Mouse (Mus musculus) ES-Bruce4 (cell line): ENCODE data around the gene Relb.

Experiments used
- CTCF ChIP-seq: IDR thresholded peaks from one replicate; pipeline ENCODE4 v1.8.1; 2011; ENCODE audit warnings: low read depth, low read length
- POLR2A ChIP-seq: IDR thresholded peaks from one replicate; pipeline ENCODE4 v1.8.1; 2011; ENCODE audit warnings: low read length; ENCODE audit not compliant: insufficient read depth

DNA sequence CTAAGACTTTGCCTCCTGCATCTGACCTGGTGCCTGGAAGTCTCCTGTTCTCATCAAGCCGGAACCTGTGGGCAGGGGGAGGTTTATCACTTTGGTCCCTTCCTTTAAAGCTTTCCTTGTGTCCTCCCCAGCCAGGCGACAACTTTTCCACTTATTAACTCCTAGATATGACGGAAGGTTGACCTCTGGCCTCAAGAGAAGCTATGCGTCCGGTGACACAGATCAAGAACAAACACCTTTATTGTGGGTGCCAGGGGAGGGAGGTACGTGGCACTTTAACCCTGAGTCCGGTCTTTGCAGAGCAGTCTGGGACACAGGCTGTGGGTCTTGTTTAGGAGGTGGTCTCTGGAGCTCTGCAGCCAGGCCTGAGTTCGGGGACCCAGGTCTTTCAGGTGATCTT is 48.6 kb upstream of the Relb start, which contains the start of gene Apoc2:
- no peak for TF ChIP-seq CTCF
- no peak for TF ChIP-seq POLR2A
